Mouse (Mus musculus) limb, embryonic 11.5 days (tissue): ENCODE data around the gene Disp1. TPM values are rescaled to one million over a fixed set of nuclear protein-coding genes. Genes with fewer than 3 reads are reported as not detected.

Source experiments
- ATAC-seq: fragments of 200-750 bp; cut with Nextera tagmentation; 2 replicates; pipeline ENCODE4 v1.8.0; 2017; ENCODE audit warnings: low read depth; ENCODE audit not compliant: insufficient number of reproducible peaks, low FRiP score, low TSS enrichment
- DNase-seq: peaks from one replicate; pipeline ENCODE4 v3.0.0-alpha.2; 2015; ENCODE audit warnings: low spot score
- H3K27ac ChIP-seq: fragments of 300-500 bp; sonication (generic); replicated peaks from 2 replicates; pipeline ENCODE4 v1.5.1; 2014; ENCODE audit warnings: low read depth, mild to moderate bottlenecking, low read length
- H3K27me3 ChIP-seq: fragments of 300-500 bp; sonication (generic); 2 replicates; pipeline ENCODE4 v1.6.1; 2014; ENCODE audit warnings: mild to moderate bottlenecking, low read length, mixed read lengths; ENCODE audit not compliant: control insufficient read depth, insufficient read depth
- H3K36me3 ChIP-seq: fragments of 300-500 bp; sonication (generic); 2 replicates; pipeline ENCODE4 v1.6.1; 2014; ENCODE audit warnings: mild to moderate bottlenecking, low read length, moderate library complexity, mixed read lengths; ENCODE audit not compliant: control insufficient read depth, insufficient read depth
- H3K4me1 ChIP-seq: fragments of 300-500 bp; sonication (generic); 2 replicates; pipeline ENCODE4 v1.6.1; 2014; ENCODE audit warnings: low read length, mixed read lengths; ENCODE audit not compliant: control insufficient read depth, insufficient read depth
- H3K4me2 ChIP-seq: fragments of 300-500 bp; sonication (generic); 2 replicates; pipeline ENCODE4 v1.6.1; 2014; ENCODE audit warnings: low read depth, mild to moderate bottlenecking, moderate library complexity; ENCODE audit not compliant: severe bottlenecking
- H3K4me3 ChIP-seq: fragments of 300-500 bp; sonication (generic); 2 replicates; pipeline ENCODE4 v1.5.1; 2014; ENCODE audit warnings: low read depth, low read length
- H3K9ac ChIP-seq: fragments of 300-500 bp; sonication (generic); 2 replicates; pipeline ENCODE4 v1.6.1; 2014; ENCODE audit warnings: mild to moderate bottlenecking, low read length
- H3K9me3 ChIP-seq: fragments of 300-500 bp; sonication (generic); 2 replicates; pipeline ENCODE4 v1.6.1; 2016; ENCODE audit warnings: low read length; ENCODE audit not compliant: control insufficient read depth
- WGBS: fragments of 180-500 bp; shearing (Covaris S2); extraction: QIAGEN DNeasy Blood & Tissue Kit; methylation state at CpG from one replicate; pipeline ENCODE4 v1.1.7; 2014; 5-methylcytosine and 5-hydroxymethylcytosine counted together
- polyA plus RNA-seq: library from polyadenylated mRNA; unstranded; fragments of >200 nt; fragmentation: Nextera tagmentation; extraction: Ambion mirVana; gene quantifications from 2 replicates; pipeline ENCODE4 v1.2.1, GENCODE M21; 2014

The Disp1 gene
- polyA plus RNA-seq, 1 experiment from 2014 or later = 19.3 TPM

- Histone ChIP-seq H3K27ac (no peak overlapping the region), H3K4me1 (0 out of 2 replicates have a peak, but pooled peaks cover 4% of the 10 kb centered on the region), H3K4me3 (no peak overlapping the region), H3K9ac (no peak overlapping the region), H3K4me2 (no peak overlapping the region), H3K9me3 (no peaks in the 10 kb centered on the region), H3K36me3 (no peaks in the 10 kb centered on the region), H3K27me3 (no peaks in the 10 kb centered on the region)
- ATAC-seq (no peak), DNase-seq (no peak)
- WGBS = 67% methylated on average over 12 of the region's 12 CpGs
These were observed 148.9 kb downstream of the Disp1 start for GRCm38 (mm10) chr1:183072263-183073050.

GRCm38 (mm10) chr1:183069954-183070649, 151.2 kb downstream of the Disp1 start:
- DNase-seq = no peak
- no peaks in the 10 kb centered on the region for H3K9me3 ChIP-seq
- no peaks in the 10 kb centered on the region for H3K4me1 ChIP-seq
- no peak overlapping the region for H3K4me2 ChIP-seq
- no peak overlapping the region for H3K9ac ChIP-seq
- no peak for ATAC-seq
- no peak overlapping the region for H3K4me3 ChIP-seq
- no peaks in the 10 kb centered on the region for H3K27me3 ChIP-seq
- H3K27ac ChIP-seq = no peak overlapping the region
- H3K36me3 ChIP-seq = no peaks in the 10 kb centered on the region
- WGBS = 90% methylated on average over 8 of the region's 8 CpGs

GRCm38 (mm10) chr1:183067807-183068206, 153.5 kb downstream of the Disp1 start:
- H3K4me1 ChIP-seq = no peaks in the 10 kb centered on the region
- 86% methylated on average over 7 of the region's 7 CpGs for WGBS
- no peaks in the 10 kb centered on the region for H3K36me3 ChIP-seq
- ATAC-seq = no peak
- H3K9ac ChIP-seq = no peak overlapping the region
- no peak overlapping the region for H3K4me3 ChIP-seq
- no peak for DNase-seq
- no peak overlapping the region for H3K4me2 ChIP-seq
- no peaks in the 10 kb centered on the region for H3K9me3 ChIP-seq
- no peaks in the 10 kb centered on the region for H3K27me3 ChIP-seq
- H3K27ac ChIP-seq = no peak overlapping the region

GRCm38 (mm10) chr1:183066981-183067380, 154.3 kb downstream of the Disp1 start:
- Histone ChIP-seq H3K27ac (no peak overlapping the region), H3K27me3 (no peaks in the 10 kb centered on the region), H3K9ac (no peak overlapping the region), H3K9me3 (no peaks in the 10 kb centered on the region), H3K4me3 (no peak overlapping the region), H3K4me1 (no peaks in the 10 kb centered on the region), H3K36me3 (no peaks in the 10 kb centered on the region), H3K4me2 (no peak overlapping the region)
- DNase-seq = no peak
- WGBS = 78% methylated on average over 4 of the region's 4 CpGs
- no peak for ATAC-seq

GRCm38 (mm10) chr1:183060611-183061010, 160.7 kb downstream of the Disp1 start:
- Histone ChIP-seq H3K27me3 (no peaks in the 10 kb centered on the region), H3K9ac (no peak overlapping the region), H3K27ac (no peak overlapping the region), H3K4me1 (0 out of 2 replicates have a peak, but pooled peaks cover 3% of the 10 kb centered on the region), H3K4me3 (no peak overlapping the region), H3K36me3 (no peaks in the 10 kb centered on the region), H3K9me3 (no peaks in the 10 kb centered on the region), H3K4me2 (no peak overlapping the region)
- no peak for DNase-seq
- 82% methylated on average over 2 of the region's 2 CpGs for WGBS
- no peak for ATAC-seq

GRCm38 (mm10) chr1:183056289-183056655, 165.1 kb downstream of the Disp1 start:
- WGBS = 51% methylated on average over 3 of the region's 3 CpGs
- no peak for DNase-seq
- Histone ChIP-seq H3K36me3 (no peaks in the 10 kb centered on the region), H3K27me3 (no peaks in the 10 kb centered on the region), H3K9me3 (no peaks in the 10 kb centered on the region), H3K4me2 (no peak overlapping the region), H3K4me3 (no peak overlapping the region), H3K27ac (no peak overlapping the region), H3K4me1 (0 out of 2 replicates have a peak, but pooled peaks cover 3% of the 10 kb centered on the region), H3K9ac (no peak overlapping the region)
- ATAC-seq = no peak

- Histone ChIP-seq H3K27ac (no peak overlapping the region), H3K9ac (no peak overlapping the region), H3K4me2 (no peak overlapping the region), H3K4me3 (no peak overlapping the region), H3K9me3 (no peaks in the 10 kb centered on the region), H3K36me3 (no peaks in the 10 kb centered on the region), H3K4me1 (0 out of 2 replicates have a peak, but pooled peaks cover 3% of the 10 kb centered on the region), H3K27me3 (no peaks in the 10 kb centered on the region)
- 86% methylated on average over 2 of the region's 2 CpGs for WGBS
- no peak for ATAC-seq
- no peak for DNase-seq
These were observed 165.6 kb downstream of the Disp1 start for GRCm38 (mm10) chr1:183055608-183056288.

GRCm38 (mm10) chr1:183052663-183053062, 168.7 kb downstream of the Disp1 start:
- Histone ChIP-seq H3K36me3 (no peaks in the 10 kb centered on the region), H3K4me1 (peaks cover 8% of the 10 kb centered on the region; the same call in 1 of the 2 replicates), H3K4me2 (no peak overlapping the region), H3K27ac (no peak overlapping the region), H3K9me3 (no peaks in the 10 kb centered on the region), H3K27me3 (no peaks in the 10 kb centered on the region), H3K9ac (no peak overlapping the region), H3K4me3 (no peak overlapping the region)
- DNase-seq (no peak), ATAC-seq (no peak)
- 83% methylated on average over 7 of the region's 7 CpGs for WGBS
